Mouse (Mus musculus) MEL (cell line): ENCODE measurements around the gene Med19.
A peak's percentile ranks its signal among the peaks of the same experiment; 100 is the strongest.

ENCODE experiments used
- CTCF ChIP-seq, 3 experiments: IDR thresholded peaks in 2 of 3; conservative IDR thresholded peaks in 1 of 3; 2 replicates each; pipeline ENCODE4 v1.5.1; 2011 to 2012; ENCODE audit warnings: low read length in 3 of 3, low read depth in 2 of 3, mild to moderate bottlenecking in 2 of 3, improper control_type of control experiment in 1 of 3, inconsistent platforms in 1 of 3, mixed read lengths in 1 of 3, moderate library complexity in 1 of 3; ENCODE audit not compliant: control insufficient read depth in 1 of 3, insufficient read depth in 1 of 3, poor library complexity in 1 of 3, severe bottlenecking in 1 of 3
- E2F4 ChIP-seq: IDR thresholded peaks from 2 replicates; pipeline ENCODE4 v1.6.1; 2011; ENCODE audit warnings: low read depth, low read length, improper control_type of control experiment, borderline replicate concordance
- ETS1 ChIP-seq: IDR thresholded peaks from 2 replicates; pipeline ENCODE4 v1.6.1; 2012; ENCODE audit warnings: low read depth, mild to moderate bottlenecking, inconsistent platforms, low read length, improper control_type of control experiment, moderate library complexity
- GATA1 ChIP-seq: IDR thresholded peaks from 2 replicates; pipeline ENCODE4 v1.6.1; 2011; ENCODE audit warnings: low read depth, low read length, improper control_type of control experiment
- MAFK ChIP-seq: IDR thresholded peaks from 2 replicates; pipeline ENCODE4 v1.6.1; 2011; ENCODE audit warnings: low read depth, mild to moderate bottlenecking, low read length, improper control_type of control experiment, borderline replicate concordance
- MAZ ChIP-seq: IDR thresholded peaks from 2 replicates; pipeline ENCODE4 v1.6.1; 2012; ENCODE audit warnings: low read depth, mild to moderate bottlenecking, inconsistent platforms, low read length, improper control_type of control experiment
- MYC ChIP-seq: IDR thresholded peaks from 2 replicates; pipeline ENCODE4 v1.6.1; 2011; ENCODE audit warnings: low read depth, mild to moderate bottlenecking, low read length, improper control_type of control experiment, moderate library complexity
- NRF1 ChIP-seq: IDR thresholded peaks from 2 replicates; pipeline ENCODE4 v1.6.1; 2014; ENCODE audit warnings: low read depth, mild to moderate bottlenecking, inconsistent platforms, low read length, improper control_type of control experiment, moderate library complexity; ENCODE audit not compliant: poor library complexity, insufficient read depth, severe bottlenecking
- POLR2A ChIP-seq, 2 experiments: IDR thresholded peaks; 2 replicates each; pipeline ENCODE4 v1.6.1; 2011 to 2012; ENCODE audit warnings: low read length in 2 of 2, mild to moderate bottlenecking in 2 of 2, control low read depth in 1 of 2, improper control_type of control experiment in 1 of 2, low read depth in 1 of 2, moderate library complexity in 1 of 2; ENCODE audit not compliant: control insufficient read depth in 1 of 2, insufficient read depth in 1 of 2, poor library complexity in 1 of 2
- TCF12 ChIP-seq: IDR thresholded peaks from 2 replicates; pipeline ENCODE4 v1.6.1; 2014; ENCODE audit warnings: low read depth, mild to moderate bottlenecking, inconsistent platforms, low read length, improper control_type of control experiment, moderate library complexity
- USF1 ChIP-seq: IDR thresholded peaks from 2 replicates; pipeline ENCODE4 v1.6.1; 2014; ENCODE audit warnings: low read depth, mild to moderate bottlenecking, inconsistent platforms, low read length, improper control_type of control experiment, moderate library complexity
- USF2 ChIP-seq, 2 experiments: IDR thresholded peaks; 2 replicates each; pipeline ENCODE4 v1.6.1; 2011 to 2012; ENCODE audit warnings: improper control_type of control experiment in 2 of 2, low read length in 2 of 2, borderline replicate concordance in 1 of 2, inconsistent platforms in 1 of 2, low read depth in 1 of 2, mild to moderate bottlenecking in 1 of 2; ENCODE audit not compliant: insufficient read depth in 1 of 2

DNA sequence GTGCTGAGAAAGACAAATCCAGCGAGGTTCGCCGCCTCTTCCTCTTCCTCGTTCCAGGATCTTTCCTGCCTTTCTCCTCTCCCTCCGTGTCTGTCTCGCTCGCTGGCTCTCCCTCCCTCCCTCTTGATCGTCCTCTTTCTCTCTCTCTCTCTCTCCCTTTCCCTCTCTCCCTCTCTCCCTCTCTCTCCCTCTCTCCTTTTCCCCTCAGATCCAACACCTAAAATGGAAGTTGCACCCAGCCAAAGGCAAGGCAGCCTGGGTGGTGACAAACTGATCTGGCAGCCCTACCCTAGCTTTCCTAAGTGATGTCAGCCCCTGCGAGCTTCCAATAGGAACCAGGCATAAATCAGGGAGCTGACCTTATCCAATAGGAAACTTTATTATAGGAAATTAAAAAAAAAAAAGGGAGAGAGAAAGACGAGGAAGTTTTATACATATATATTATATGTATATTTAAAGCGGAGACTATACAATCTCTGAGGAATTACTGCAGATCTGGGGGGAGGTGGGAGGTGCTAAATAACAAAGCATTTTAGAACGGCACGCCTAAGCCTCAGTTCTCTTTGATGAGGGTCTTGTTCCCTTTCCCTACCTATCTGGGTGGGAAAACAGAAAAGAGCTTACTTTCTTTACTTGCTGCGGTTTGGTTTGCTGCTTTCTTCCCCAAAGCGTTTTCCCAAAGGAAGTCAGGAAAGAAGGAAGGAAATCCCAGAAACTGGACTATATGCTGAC is 27.6 kb upstream of the Med19 start, which contains the start of gene Ctnnd1:
- TF ChIP-seq POLR2A (IDR thresholded peaks at IDR 0.05; ENCODE audit: control insufficient read depth in 1 of 2, insufficient read depth in 1 of 2, low read depth in 1 of 2, low read length in 2 of 2, poor library complexity in 1 of 2) (peak; percentile 74 to 88), ETS1 (0 out of 2 replicates have a peak, but pooled peaks have one; percentile 43), TCF12 (no peak; the same call in 1 of the 2 replicates), GATA1 (0 out of 2 replicates have a peak, but pooled peaks have one; percentile 9), E2F4 (no peak), USF2 (IDR thresholded peaks at IDR 0.05; ENCODE audit: borderline replicate concordance in 1 of 2, insufficient read depth in 1 of 2, low read depth in 1 of 2, low read length in 2 of 2) (no peak), CTCF (IDR thresholded peaks at IDR 0.05 in 2 of 3, conservative IDR thresholded peaks at IDR 0.05 in 1 of 3; ENCODE audit: control insufficient read depth in 1 of 3, insufficient read depth in 1 of 3, low read depth in 2 of 3, low read length in 3 of 3, poor library complexity in 1 of 3, severe bottlenecking in 1 of 3) (no peak), MAFK (no peak), NRF1 (no peak), USF1 (no peak), MAZ (no peak), MYC (no peak; the same call in 1 of the 2 replicates)
